Mouse (Mus musculus): ENCODE measurements around the gene Sorl1. TPM values are rescaled to one million over a fixed set of nuclear protein-coding genes. Genes with fewer than 3 reads are reported as not detected.
A peak's percentile ranks its signal among the peaks of the same experiment; 100 is the strongest.

The Sorl1 gene
- polyA plus RNA-seq, 1 experiment from 2014 or later, result 5.8 TPM

GRCm38 (mm10) chr9:41918155-41918554, 205.9 kb downstream of the Sorl1 start:
- ATAC-seq (ENCODE audit: low FRiP score, low read depth), result no peak
- WGBS, result 72% methylated on average over 4 of the region's 4 CpGs
- H3K4me3 ChIP-seq, result no peak overlapping the region
- H3K27ac ChIP-seq (replicated peaks), result peak overlapping the region; percentile 71
- 0 out of 2 replicates have a peak overlapping the region, but pooled peaks have one; percentile 4 for H3K4me2 ChIP-seq (replicated peaks)
- peaks cover 42% of the 10 kb centered on the region for H3K4me1 ChIP-seq
- H3K36me3 ChIP-seq, result no peaks in the 10 kb centered on the region
- no peak overlapping the region for H3K9ac ChIP-seq (replicated peaks)
- no peaks in the 10 kb centered on the region for H3K9me3 ChIP-seq
- H3K27me3 ChIP-seq, result no peaks in the 10 kb centered on the region

GRCm38 (mm10) chr9:41915571-41915970, 208.5 kb downstream of the Sorl1 start:
- H3K27me3 ChIP-seq, result no peaks in the 10 kb centered on the region
- no peak overlapping the region for H3K4me2 ChIP-seq (replicated peaks)
- no peak overlapping the region; the same call in 1 of the 2 replicates for H3K27ac ChIP-seq (replicated peaks)
- no peaks in the 10 kb centered on the region for H3K9me3 ChIP-seq
- peaks cover 42% of the 10 kb centered on the region for H3K4me1 ChIP-seq
- WGBS, result 74% methylated on average over 8 of the region's 8 CpGs
- H3K9ac ChIP-seq (replicated peaks), result no peak overlapping the region
- no peaks in the 10 kb centered on the region for H3K36me3 ChIP-seq
- H3K4me3 ChIP-seq, result no peak overlapping the region
- no peak for ATAC-seq (ENCODE audit: low FRiP score, low read depth)

Other genes with a start within 250 kb of the Sorl1 start
- gene Sc5d, start 140.0 kb upstream of the Sorl1 start, polyA plus RNA-seq (2016; fragmentation: Nextera tagmentation; extraction: Ambion mirVana), result 65.9 and 67.5 TPM in 2 replicates